Mouse (Mus musculus): ENCODE data around the gene Itga9.

The Itga9 gene

GRCm38 (mm10) chr9:118821220-118822185 is 215.0 kb downstream of the Itga9 start:
- 48% methylated on average over 21 of the region's 21 CpGs for whole genome bisulfite sequencing

GRCm38 (mm10) chr9:118822186-118822555 is 215.7 kb downstream of the Itga9 start:
- WGBS, result 58% methylated on average over 3 of the region's 3 CpGs

GRCm38 (mm10) chr9:118822581-118822980 is 216.1 kb downstream of the Itga9 start:
- WGBS, result 92% methylated on average over 2 of the region's 2 CpGs

GRCm38 (mm10) chr9:118831080-118831479 is 224.6 kb downstream of the Itga9 start:
- 47% methylated on average over 11 of the region's 11 CpGs for whole genome bisulfite sequencing

- 82% methylated on average over 3 of the region's 3 CpGs for WGBS
These were observed 226.0 kb downstream of the Itga9 start for GRCm38 (mm10) chr9:118832533-118832932.

- 94% methylated on average over 8 of the region's 8 CpGs for whole genome bisulfite sequencing
These were observed 226.9 kb downstream of the Itga9 start for GRCm38 (mm10) chr9:118833413-118833812.

GRCm38 (mm10) chr9:118838910-118839667 is 232.6 kb downstream of the Itga9 start:
- WGBS, result 85% methylated on average over 7 of the region's 7 CpGs

GRCm38 (mm10) chr9:118841247-118841646 is 234.8 kb downstream of the Itga9 start:
- 60% methylated on average over 6 of the region's 6 CpGs for WGBS

GRCm38 (mm10) chr9:118841907-118842432 is 235.5 kb downstream of the Itga9 start:
- WGBS, result 74% methylated on average over 7 of the region's 7 CpGs

- WGBS, result 93% methylated on average over 5 of the region's 5 CpGs
These were observed 237.2 kb downstream of the Itga9 start for GRCm38 (mm10) chr9:118843711-118844110.

- 93% methylated on average over 5 of the region's 5 CpGs for WGBS
These were observed 238.5 kb downstream of the Itga9 start for GRCm38 (mm10) chr9:118845003-118845402.

GRCm38 (mm10) chr9:118846766-118847165 is 240.3 kb downstream of the Itga9 start:
- WGBS, result 90% methylated on average over 3 of the region's 3 CpGs

GRCm38 (mm10) chr9:118856665-118857064 is 250.2 kb downstream of the Itga9 start:
- 78% methylated on average over 9 of the region's 9 CpGs for WGBS

GRCm38 (mm10) chr9:118860613-118861141 is 254.2 kb downstream of the Itga9 start:
- WGBS, result 98% methylated on average over 12 of the region's 12 CpGs

GRCm38 (mm10) chr9:118862214-118862613 is 255.7 kb downstream of the Itga9 start:
- WGBS, result 91% methylated on average over 12 of the region's 12 CpGs

- 76% methylated on average over 9 of the region's 9 CpGs for WGBS
These were observed 256.4 kb downstream of the Itga9 start for GRCm38 (mm10) chr9:118862852-118863260.

- 95% methylated on average over 8 of the region's 8 CpGs for WGBS
These were observed 257.0 kb downstream of the Itga9 start for GRCm38 (mm10) chr9:118863528-118863927.

GRCm38 (mm10) chr9:118866949-118867348 is 260.5 kb downstream of the Itga9 start:
- 97% methylated on average over 2 of the region's 2 CpGs for WGBS

- 93% methylated on average over 8 of the region's 8 CpGs for WGBS
These were observed 261.4 kb downstream of the Itga9 start for GRCm38 (mm10) chr9:118867851-118868250.

GRCm38 (mm10) chr9:118871089-118871488 is 264.6 kb downstream of the Itga9 start:
- 53% methylated on average over 4 of the region's 4 CpGs for WGBS

- 79% methylated on average over 12 of the region's 12 CpGs for WGBS
These were observed 266.5 kb downstream of the Itga9 start for GRCm38 (mm10) chr9:118873031-118873430.

GRCm38 (mm10) chr9:118873596-118873995 is 267.1 kb downstream of the Itga9 start:
- WGBS, result 86% methylated on average over 3 of the region's 3 CpGs
